Mouse (Mus musculus) left cerebral cortex, adult 2 months (tissue): ENCODE measurements around the gene Per3. TPM values are rescaled to one million over a fixed set of nuclear protein-coding genes. Genes with fewer than 3 reads are reported as not detected.

Experiments used
- DNase-seq, 2 experiments: peaks; one replicate each; pipeline ENCODE4 v3.0.0; 2021 to 2022; ENCODE audit warnings: low spot score in 2 of 2, mixed read lengths in 1 of 2; ENCODE audit errors: extremely low spot score in 1 of 2
- H3K27ac ChIP-seq: fragments of 200-600 bp; 2 replicates; pipeline ENCODE4 v1.8.1; 2022
- H3K4me3 ChIP-seq: fragments of 200-600 bp; 2 replicates; pipeline ENCODE4 v1.8.1; 2022
- CTCF ChIP-seq: fragments of 200-600 bp; IDR thresholded peaks from 2 replicates; pipeline ENCODE4 v1.8.1; 2022; ENCODE audit warnings: antibody characterized with exemption, mild to moderate bottlenecking, moderate library complexity
- intact Hi-C: fragments of 180-260 bp; cut with DNase I; formaldehyde crosslinking; loops from one replicate; pipeline ENCODE4 v1.15.1; 2025
- total RNA-seq, 2 experiments: library from RNA; stranded (reverse); gene quantifications; 2 replicates each; pipeline ENCODE4 v1.2.3; 2021

Gene Per3
- total RNA-seq, 2 experiments from 2014 or later, result 25.1 to 29.9 TPM

- H3K4me3 ChIP-seq, result no peak overlapping the region
- intact Hi-C loops, result loop anchor here (5.0 to 10.0 kb wide), 3 partner anchors 52 to 312 kb away; no protein-coding TSS in a partner anchor
- H3K27ac ChIP-seq, result no peak overlapping the region
- TF ChIP-seq CTCF, result no peak
- no peak for DNase-seq
Observed at GRCm38 (mm10) chr4:150968956-150969355, 75.5 kb downstream of the Per3 start.

- DNase-seq, result peak; percentile 49 to 60
- peak; percentile 71 for TF ChIP-seq CTCF
- Histone ChIP-seq H3K4me3 (no peak overlapping the region), H3K27ac (no peak overlapping the region)
- intact Hi-C loops, result loop anchor here (5.0 to 10.0 kb wide), 3 partner anchors 49 to 309 kb away; no protein-coding TSS in a partner anchor
Observed at GRCm38 (mm10) chr4:150966556-150966955, 77.9 kb downstream of the Per3 start.

- intact Hi-C loops, result loop anchor here (5.0 to 10.0 kb wide), 3 partner anchors 48 to 308 kb away; no protein-coding TSS in a partner anchor
- Histone ChIP-seq H3K4me3 (no peak overlapping the region), H3K27ac (no peak overlapping the region)
- no peak; the same call in 1 of the 2 replicates for TF ChIP-seq CTCF
- DNase-seq, result no peak
Observed at GRCm38 (mm10) chr4:150965555-150965951, 78.9 kb downstream of the Per3 start.

- intact Hi-C loops, result loop anchor here (5.0 to 10.0 kb wide), 3 partner anchors 48 to 308 kb away; no protein-coding TSS in a partner anchor
Observed at GRCm38 (mm10) chr4:150964635-150965554, 79.6 kb downstream of the Per3 start.

GRCm38 (mm10) chr4:150963711-150964110 is 80.8 kb downstream of the Per3 start:
- no peak for TF ChIP-seq CTCF
- Histone ChIP-seq H3K4me3 (no peak overlapping the region), H3K27ac (no peak overlapping the region)
- no peak for DNase-seq
- intact Hi-C loops, result loop anchor here (10.0 kb wide), 1 partner anchor 181 kb away; no protein-coding TSS in a partner anchor

More at GRCm38 (mm10) chr4:150964635-150965554, 79.6 kb downstream of the Per3 start:
- Histone ChIP-seq H3K4me3 (no peak overlapping the region), H3K27ac (no peak overlapping the region)
- DNase-seq, result peak; percentile 79 to 86
- peak; percentile 74 for TF ChIP-seq CTCF

GRCm38 (mm10) chr4:150962231-150962630 is 82.2 kb downstream of the Per3 start:
- intact Hi-C loops, result loop anchor here (10.0 kb wide), 1 partner anchor 183 kb away; no protein-coding TSS in a partner anchor
- TF ChIP-seq CTCF, result no peak
- H3K27ac ChIP-seq, result no peak overlapping the region
- no peak for DNase-seq
- no peak overlapping the region for H3K4me3 ChIP-seq

- H3K4me3 ChIP-seq, result no peak overlapping the region
- TF ChIP-seq CTCF, result no peak
- H3K27ac ChIP-seq, result no peak overlapping the region
- intact Hi-C loops, result no loop called here
- no peak for DNase-seq
Observed at GRCm38 (mm10) chr4:150958536-150958935, 85.9 kb downstream of the Per3 start.

GRCm38 (mm10) chr4:150957106-150957458 is 87.4 kb downstream of the Per3 start:
- H3K27ac ChIP-seq, result no peak overlapping the region
- TF ChIP-seq CTCF, result no peak
- H3K4me3 ChIP-seq, result no peak overlapping the region
- intact Hi-C loops, result no loop called here
- no peak for DNase-seq

GRCm38 (mm10) chr4:150956369-150957105 is 87.9 kb downstream of the Per3 start:
- DNase-seq, result no peak
- intact Hi-C loops, result no loop called here
- no peak overlapping the region for H3K4me3 ChIP-seq
- H3K27ac ChIP-seq, result no peak overlapping the region
- no peak for TF ChIP-seq CTCF

Other genes starting within 250 kb of the Per3 start
- gene Errfi1, start 190.7 kb downstream of the Per3 start, total RNA-seq, result 10 to 100 TPM; 25.9 to 37.8 TPM
- 100 to 1,000 TPM; 190 TPM for gene Park7, start 130.2 kb downstream of the Per3 start, total RNA-seq
- gene Tnfrsf9, start 130.1 kb downstream of the Per3 start, total RNA-seq, result under 1 TPM; 0.44 to 0.70 TPM
- gene Uts2, start 47.6 kb downstream of the Per3 start, total RNA-seq, result not detected
- gene Vamp3, start 13.3 kb upstream of the Per3 start, total RNA-seq, result 10 to 100 TPM; 29.6 to 32.5 TPM
- not detected for gene Gm13090, start 44.9 kb upstream of the Per3 start, total RNA-seq